Mouse (Mus musculus) cerebellum, adult 2 months (tissue): ENCODE measurements around the gene Grhl1.

Experiments
- CTCF ChIP-seq: fragments of 200-500 bp; IDR thresholded peaks from 2 replicates; pipeline ENCODE4 v1.5.1; 2011; ENCODE audit warnings: low read depth, mild to moderate bottlenecking, control low read depth, low read length, moderate library complexity, borderline replicate concordance; ENCODE audit not compliant: insufficient read depth
- POLR2A ChIP-seq: fragments of 200-500 bp; IDR thresholded peaks from 2 replicates; pipeline ENCODE4 v1.6.1; 2011; ENCODE audit warnings: low read length, control low read depth, borderline replicate concordance; ENCODE audit not compliant: insufficient read depth

- TF ChIP-seq CTCF (no peak), POLR2A (no peak)
Measured at GRCm38 (mm10) chr12:24642370-24642802, 70.3 kb downstream of the Grhl1 start.
